ENCODE assay signal across 9 mouse cellular contexts in the genomic region with DNA sequence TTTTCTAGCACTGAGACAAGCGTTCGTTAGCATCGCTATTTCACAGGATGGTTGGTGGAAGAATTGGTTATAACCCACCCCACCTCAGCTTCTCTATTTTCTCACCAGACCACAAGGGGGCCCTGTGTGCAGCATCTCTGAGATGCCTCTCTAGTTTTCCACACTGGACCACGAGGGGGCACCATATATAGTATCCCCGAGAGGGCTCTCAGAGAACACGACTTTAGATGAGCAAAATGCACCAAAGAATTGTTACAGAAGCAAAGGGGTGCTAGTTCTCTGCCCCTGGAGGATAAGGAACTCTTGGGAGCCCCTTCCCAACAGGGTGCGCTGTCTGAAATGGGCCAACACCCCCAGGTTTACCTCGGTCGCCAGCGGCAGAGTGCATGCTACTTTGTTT. TPM values are rescaled to one million over a fixed set of nuclear protein-coding genes. Genes with fewer than 3 reads are reported as not detected.
A peak's percentile ranks its signal among the peaks of the same experiment; 100 is the strongest.
DNase-seq lines count a peak whose midpoint lies in the region.
"Had no signal": no experiment of that assay in that cellular context is flagged by ENCODE, and none has a peak within 500 bp of the region (broad histone marks: within the 10 kb centered on the region; RNA-seq: fewer than 3 reads in every experiment).

No protein-coding gene starts in this region.

- 58% methylated on average over 10 of the region's 10 CpGs for WGBS in heart, embryonic 10.5 days

- no peak overlapping the region for H3K4me3 ChIP-seq in heart, embryonic 10.5 days

- DNase-seq in heart, adult 18-20 months, result peak; percentile 78 to 94
- DNase-seq in heart, embryonic 10.5 days (ENCODE audit: low spot score), result no peak
- DNase-seq in adrenal gland, adult (ENCODE audit: inconsistent age in 2 of 2, low spot score in 1 of 2), result peak; percentile 79 to 94
- DNase-seq in embryo, embryonic 11 days, result peak; percentile 82
- peak; percentile 37 for DNase-seq in heart, postnatal 25 days (ENCODE audit: low spot score)
- DNase-seq in left cerebral cortex, postnatal 10 days (ENCODE audit: extremely low spot score in 1 of 2, low spot score in 2 of 2), result peak; percentile 61 to 86
- DNase-seq in natural killer cell, adult 2 months (ENCODE audit: low spot score in 2 of 2), result peak; percentile 69 to 85
- peak; percentile 94 for DNase-seq in testis, postnatal 10 days (ENCODE audit: low spot score)

- H3K9me3 ChIP-seq in heart, embryonic 10.5 days, result no peaks in the 10 kb centered on the region

- H3K27ac ChIP-seq in heart, embryonic 10.5 days, result no peak overlapping the region

- H3K4me1 ChIP-seq in heart, embryonic 10.5 days, result peaks cover 20% of the 10 kb centered on the region

- 0 out of 2 replicates have a peak, but pooled peaks cover 4% of the 10 kb centered on the region for H3K27me3 ChIP-seq in heart, embryonic 10.5 days (ENCODE audit: insufficient read depth, poor library complexity, severe bottlenecking)

- intact Hi-C loops in heart, postnatal 25 days (cut with DNase I), result loop anchor here (1.0 to 5.0 kb wide), 3 partner anchors 56 to 330 kb away; no protein-coding TSS in a partner anchor
- intact Hi-C loops in left cerebral cortex, postnatal 10 days (cut with DNase I), result loop anchor here (1.0 to 5.0 kb wide), 2 partner anchors 55 to 270 kb away; no protein-coding TSS in a partner anchor

- H3K36me3 ChIP-seq in heart, embryonic 10.5 days, result no peaks in the 10 kb centered on the region

RNA-seq across cellular contexts. Expression of a gene that starts 28.9 kb away (rescaled TPM):
- not detected for total RNA-seq in heart, adult 18-20 months (2021)
- polyA plus RNA-seq in heart, embryonic 10.5 days (2016; fragmentation: Nextera tagmentation; extraction: Ambion mirVana), result not detected in 2 replicates
- total RNA-seq in heart, postnatal 25 days (2021), result not detected
- not detected for total RNA-seq in left cerebral cortex, postnatal 10 days (2021)
- polyA plus RNA-seq: neural tube, embryonic 14.5 days had no signal

RNA-seq across cellular contexts. Expression of a gene that starts 53.1 kb away (rescaled TPM):
- 10 to 100 TPM; 24.7 to 27.5 TPM for total RNA-seq in heart, adult 18-20 months (2021)
- polyA plus RNA-seq in heart, embryonic 10.5 days (2016; fragmentation: Nextera tagmentation; extraction: Ambion mirVana), result 11.4 TPM in 2 replicates
- 10 to 100 TPM; 23.3 to 24.5 TPM for total RNA-seq in heart, postnatal 25 days (2021)
- total RNA-seq in left cerebral cortex, postnatal 10 days (2021), result 100 to 1,000 TPM; 157 to 163 TPM

Comparison
In these comparisons a context has a peak if more than half of its experiments do, and no peak if none do; other contexts are left out.
1. RNA of a gene that starts 53.1 kb away (total RNA-seq): 157 to 163 TPM in left cerebral cortex, postnatal 10 days; 24.7 to 27.5 TPM in heart, adult 18-20 months and 23.3 to 24.5 TPM in heart, postnatal 25 days; every median in the first group is over 4 times any median in the second.